Mouse (Mus musculus) heart, adult 18-20 months (tissue): ENCODE results near the gene Alkbh7. TPM values are rescaled to one million over a fixed set of nuclear protein-coding genes. Genes with fewer than 3 reads are reported as not detected.

ENCODE experiments used
- DNase-seq, 2 experiments: peaks; one replicate each; pipeline ENCODE4 v3.0.0; 2021 to 2022; ENCODE audit warnings: mixed read lengths in 1 of 2
- total RNA-seq, 2 experiments: library from RNA; stranded (reverse); gene quantifications; 2 replicates each; pipeline ENCODE4 v1.2.3; 2021

The Alkbh7 gene
- total RNA-seq, 2 experiments from 2014 or later = 72.4 to 78.0 TPM

- DNase-seq = no peak
Measured at GRCm38 (mm10) chr17:56986105-56986805, 10.9 kb upstream of the Alkbh7 start.

- no peak for DNase-seq
Measured at GRCm38 (mm10) chr17:56988441-56988840, 8.7 kb upstream of the Alkbh7 start.

DNA sequence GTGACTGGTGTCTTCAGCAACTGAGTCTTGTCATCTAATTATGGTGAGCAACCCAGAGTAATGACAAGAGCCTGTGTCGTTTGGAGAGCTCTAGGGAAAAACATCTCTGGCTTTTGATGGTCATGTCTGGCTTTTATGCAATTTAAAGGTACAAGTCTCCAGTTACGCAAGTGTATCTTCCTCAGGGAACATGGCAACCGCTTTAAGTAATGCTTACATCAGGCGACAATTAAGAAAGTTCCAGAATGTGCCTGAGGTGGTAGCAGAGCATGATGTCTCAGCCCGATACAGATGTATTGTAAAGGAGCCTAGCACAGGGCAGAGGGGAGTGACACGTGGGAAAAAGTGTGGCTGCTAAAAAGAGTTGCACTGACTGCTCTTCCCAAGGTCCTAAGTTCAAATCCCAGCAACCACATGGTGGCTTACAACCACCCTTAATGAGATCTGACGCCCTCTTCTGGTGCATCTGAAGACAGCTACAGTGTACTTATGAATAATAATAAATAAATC is 8.2 kb upstream of the Alkbh7 start:
- DNase-seq = no peak

DNA sequence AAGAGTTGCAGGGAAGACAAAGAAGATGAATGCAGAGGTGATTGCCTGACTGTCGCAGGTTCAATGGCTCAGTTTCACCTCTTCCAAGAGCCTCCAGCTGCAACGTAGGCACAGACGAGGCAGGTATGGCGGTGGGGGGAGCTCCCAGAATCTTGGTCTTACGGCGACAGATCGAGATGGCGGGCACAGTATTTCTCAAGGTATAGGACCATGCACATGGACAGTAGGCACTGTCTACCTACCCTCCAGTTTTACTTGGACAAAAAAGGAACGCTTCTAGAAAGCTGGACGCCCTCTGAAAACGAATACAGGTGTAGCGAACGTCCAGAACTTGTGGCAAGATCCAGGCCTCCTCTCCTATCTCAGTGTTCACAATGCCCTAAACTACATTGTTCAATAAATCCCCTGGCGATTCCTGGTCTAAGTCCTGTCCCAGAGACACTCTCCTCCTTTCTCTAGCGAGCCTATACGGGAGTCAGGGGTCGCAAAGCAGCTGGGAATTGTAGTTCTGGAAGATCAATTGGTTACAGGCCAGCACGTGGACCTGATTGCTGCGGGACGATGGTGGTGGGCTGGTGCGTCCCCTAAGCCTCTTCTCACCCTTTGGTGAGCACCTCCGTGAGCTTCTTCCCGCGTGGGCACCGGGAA is 7.5 kb upstream of the Alkbh7 start:
- no peak for DNase-seq

DNA sequence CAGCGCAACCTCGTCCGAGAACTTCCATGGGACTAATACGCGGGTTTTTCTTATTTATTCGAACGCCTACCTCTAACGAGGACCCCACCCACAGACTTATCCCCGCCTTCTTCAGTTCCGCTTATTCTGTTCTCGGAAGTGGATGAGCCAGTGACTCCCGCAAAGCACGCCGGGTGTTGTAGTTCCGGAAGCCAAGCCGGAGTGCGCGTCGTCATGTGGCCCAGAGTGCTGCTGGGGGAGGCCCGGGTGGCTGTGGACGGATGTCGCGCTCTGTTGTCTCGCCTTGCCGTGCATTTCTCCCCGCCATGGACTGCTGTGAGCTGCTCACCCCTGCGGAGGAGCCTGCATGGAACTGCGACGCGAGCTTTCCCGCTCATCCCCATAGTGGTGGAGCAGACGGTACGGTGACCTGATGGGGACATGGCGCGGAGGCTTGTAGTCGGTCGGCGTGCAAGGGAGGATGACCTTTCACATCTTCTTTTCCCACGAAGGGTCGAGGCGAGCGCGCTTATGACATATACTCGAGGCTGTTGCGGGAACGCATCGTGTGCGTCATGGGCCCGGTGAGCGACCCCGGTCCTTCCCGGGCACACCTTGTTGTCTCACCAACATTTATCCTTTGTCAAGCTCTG is 6.9 kb upstream of the Alkbh7 start, which contains the start of gene Clpp:
Gene Clpp, plus strand, starts transcription at position 191 of the 632 bp plus-strand sequence.
- peak; percentile 98 for DNase-seq

DNA sequence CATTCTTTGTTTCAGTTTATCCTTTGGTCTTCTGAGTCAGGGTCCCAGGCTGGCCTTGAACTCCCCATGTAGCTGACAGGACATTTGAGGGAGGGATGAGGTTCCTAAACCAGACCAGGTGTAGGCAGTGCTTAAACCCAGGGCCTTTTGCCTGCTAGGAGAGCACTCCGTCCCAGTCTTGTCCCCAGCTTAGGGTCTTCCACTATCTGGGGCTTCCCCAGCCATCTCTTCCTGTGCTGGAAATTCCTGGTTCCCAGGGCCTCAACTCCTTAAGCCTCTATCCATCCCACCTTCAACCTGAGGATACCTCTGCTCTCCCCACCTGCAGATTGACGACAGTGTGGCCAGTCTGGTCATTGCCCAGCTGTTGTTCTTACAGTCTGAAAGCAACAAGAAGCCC is 6.2 kb upstream of the Alkbh7 start:
- DNase-seq = no peak

DNA sequence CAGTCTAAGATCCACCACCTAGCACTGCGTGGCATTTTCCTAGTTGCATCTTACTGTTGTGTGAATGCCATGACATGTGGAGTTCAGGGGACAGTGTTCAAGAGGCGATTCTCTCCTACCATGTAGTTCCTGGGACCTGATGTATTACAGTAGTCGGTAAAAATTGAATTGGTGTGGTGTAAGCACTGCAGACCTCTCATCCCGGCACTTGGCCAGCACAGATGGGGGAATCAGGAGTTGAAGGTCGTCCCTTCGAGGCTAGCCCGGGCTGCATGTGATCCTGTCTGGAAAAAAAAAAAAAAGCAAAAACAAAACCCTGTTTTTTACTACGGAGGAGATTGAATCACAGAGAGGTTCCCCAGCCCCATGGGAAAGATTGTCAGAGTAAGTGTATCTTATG is 2.1 kb upstream of the Alkbh7 start:
- no peak for DNase-seq

GRCm38 (mm10) chr17:56996506-56996905 is 633 bp upstream of the Alkbh7 start:
- peak in 1 of 2 experiments; percentile 22 for DNase-seq

- no peak for DNase-seq
Measured at GRCm38 (mm10) chr17:56999414-56999813, 2.3 kb downstream of the Alkbh7 start.

- peak in 1 of 2 experiments; percentile 31 for DNase-seq
Measured at GRCm38 (mm10) chr17:56999968-57000609, 3.0 kb downstream of the Alkbh7 start, which contains the start of gene Pspn. TSS of gene Pspn (minus strand) at chr17:57000018.

DNA sequence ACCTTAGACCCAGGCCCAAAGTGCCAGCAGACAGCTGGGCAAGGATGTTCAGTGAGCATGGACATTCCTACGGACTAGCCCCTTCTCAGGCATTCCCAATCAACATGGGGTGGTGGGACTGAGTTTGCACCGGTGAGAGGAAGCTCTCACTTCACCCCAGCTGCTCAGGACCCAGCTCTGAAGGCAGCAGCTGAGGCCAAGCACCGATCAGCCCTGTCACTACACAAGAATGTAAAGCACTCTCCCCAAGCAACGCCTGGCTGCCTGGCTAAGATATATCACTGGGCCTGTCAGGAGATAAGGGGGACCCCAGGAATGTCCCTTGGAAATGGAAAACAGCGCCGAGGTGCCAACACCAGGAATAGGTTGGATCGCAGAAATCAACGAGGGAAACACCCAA is 4.1 kb downstream of the Alkbh7 start:
- no peak for DNase-seq

DNA sequence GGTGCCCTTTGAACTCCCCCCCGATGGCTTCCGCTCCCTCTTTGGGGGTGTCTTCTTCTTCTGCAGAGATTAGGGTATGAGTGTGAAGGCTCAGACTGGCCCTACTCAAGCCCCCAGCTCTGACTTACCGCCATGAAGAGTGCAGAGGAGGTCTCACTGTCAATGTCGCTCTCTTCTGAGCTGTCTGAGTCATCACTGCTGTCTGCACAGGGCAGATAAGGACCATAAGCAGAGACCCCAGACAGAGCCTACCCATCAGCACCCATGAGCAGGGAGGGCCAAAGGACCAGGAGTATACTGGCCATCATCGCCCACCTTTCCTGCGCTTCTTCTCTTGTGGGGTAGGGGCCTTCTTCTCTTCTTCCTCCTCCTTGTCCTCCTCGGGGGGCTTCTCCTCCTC is 6.9 kb downstream of the Alkbh7 start:
- DNase-seq = no peak

DNA sequence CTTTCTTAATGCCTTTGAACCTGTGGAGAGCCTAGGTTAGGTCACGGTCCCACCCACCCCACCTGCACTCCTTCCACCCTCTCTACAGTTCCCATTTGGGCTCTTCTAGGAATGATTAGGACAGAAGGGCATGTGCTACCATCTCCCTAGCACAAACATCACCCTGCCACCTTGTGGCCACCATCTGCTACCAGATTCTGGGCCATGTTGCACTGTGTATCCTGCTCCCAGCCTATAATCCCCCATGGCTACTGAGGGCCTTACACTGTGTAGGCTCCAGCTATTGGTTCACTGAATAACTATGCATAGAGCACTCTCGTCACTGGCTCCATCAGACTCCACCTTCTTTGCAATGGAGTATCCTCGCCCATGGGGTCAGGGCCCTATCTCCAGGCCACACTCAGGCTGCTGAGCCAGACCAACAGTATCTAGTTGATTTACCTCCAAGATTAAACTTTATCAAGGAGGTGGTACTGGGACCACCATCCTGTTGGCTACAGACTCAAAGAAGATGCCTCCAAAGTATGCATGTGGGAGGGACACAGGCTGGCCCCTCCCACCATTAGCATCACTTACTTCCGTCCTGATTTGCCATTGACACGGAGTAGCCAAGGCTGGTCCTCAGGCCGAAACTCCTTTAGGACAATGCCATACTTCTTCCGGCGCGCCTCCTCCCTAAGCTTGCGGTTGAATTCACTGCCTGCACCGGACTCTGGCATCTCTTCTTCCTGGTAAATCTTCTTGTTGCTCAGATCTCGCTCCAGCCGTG is 10.2 kb downstream of the Alkbh7 start:
- DNase-seq = no peak

DNA sequence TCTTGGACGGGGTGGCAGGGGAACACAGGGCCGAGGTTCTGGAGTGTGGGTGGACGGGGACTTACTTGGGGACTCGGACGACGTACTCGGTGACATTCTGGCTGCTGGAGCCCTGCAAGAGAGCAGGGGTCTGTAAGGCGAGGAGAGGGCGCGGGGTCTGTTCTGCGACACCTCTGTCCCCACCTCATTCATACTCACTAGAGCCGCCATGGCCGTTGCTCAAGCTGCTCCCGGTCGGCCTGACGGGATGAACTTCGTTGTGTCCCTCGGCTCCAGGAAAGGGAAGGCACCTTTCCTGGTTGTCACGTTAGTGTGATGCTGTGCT is 13.7 kb downstream of the Alkbh7 start:
- no peak for DNase-seq

- peak; percentile 95 for DNase-seq
Measured at GRCm38 (mm10) chr17:57011236-57012141, 14.3 kb downstream of the Alkbh7 start, which contains the start of the genes Gtf2f1 and Gm17949. TSS of gene Gtf2f1 (minus strand) at chr17:57011288. TSS of gene Gm17949 (plus strand) at chr17:57011469.

GRCm38 (mm10) chr17:57012245-57012795 is 15.2 kb downstream of the Alkbh7 start:
- no peak for DNase-seq

GRCm38 (mm10) chr17:57019693-57020092 is 22.6 kb downstream of the Alkbh7 start:
- DNase-seq = no peak

GRCm38 (mm10) chr17:57020960-57021359 is 23.8 kb downstream of the Alkbh7 start:
- no peak for DNase-seq

DNA sequence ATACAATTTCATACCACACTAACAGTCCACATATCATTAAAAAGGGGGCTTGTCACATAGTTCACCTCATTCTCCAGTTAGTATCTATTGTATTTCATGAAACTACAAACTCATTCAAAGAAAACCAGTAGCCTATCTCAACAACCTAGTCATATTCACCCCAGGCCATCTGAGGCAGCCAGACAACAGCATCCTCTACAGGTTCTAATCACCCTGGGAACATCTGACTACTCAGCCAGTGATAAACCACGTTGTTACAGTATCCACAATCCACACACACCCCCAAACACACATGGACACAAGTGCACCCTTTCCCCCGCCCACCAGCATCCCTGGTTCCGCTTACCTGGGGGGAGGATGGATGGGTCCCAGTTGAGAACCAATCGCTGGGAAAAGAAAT is 30.3 kb downstream of the Alkbh7 start:
- DNase-seq = no peak

DNA sequence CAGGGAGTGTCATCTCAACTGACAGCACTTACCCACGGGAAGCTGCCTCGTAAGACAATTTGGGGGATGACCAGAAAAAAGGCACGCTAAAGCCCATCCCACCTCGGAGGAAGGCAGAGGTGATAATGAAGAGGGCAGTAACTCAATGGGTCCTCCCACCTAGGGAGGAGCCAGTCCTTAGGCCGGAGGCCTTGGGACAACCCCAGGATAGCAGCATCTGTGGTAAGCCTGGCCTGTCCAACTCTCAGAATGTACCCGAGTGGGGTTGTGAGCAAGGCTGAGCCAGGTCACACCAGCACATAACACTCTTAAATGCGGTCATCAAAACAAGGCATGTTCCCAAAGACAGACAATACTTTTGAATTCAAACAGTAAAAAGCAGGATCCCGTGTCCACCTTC is 32.6 kb downstream of the Alkbh7 start:
- peak in 1 of 2 experiments; percentile 32 for DNase-seq
